Mouse (Mus musculus) myocyte (in vitro differentiated cells): Measurements from ENCODE around the gene Ltbr.

Source experiments
- CEBPB ChIP-seq: IDR thresholded peaks from 2 replicates; pipeline ENCODE4 v1.6.1; 2011; ENCODE audit warnings: mild to moderate bottlenecking, moderate library complexity; ENCODE audit not compliant: poor library complexity, insufficient read depth, severe bottlenecking
- E2F4 ChIP-seq: IDR thresholded peaks from one replicate; pipeline ENCODE4 v1.6.1; 2011; ENCODE audit warnings: mild to moderate bottlenecking, control low read depth, moderate library complexity; ENCODE audit not compliant: insufficient read depth
- MAX ChIP-seq: IDR thresholded peaks from one replicate; pipeline ENCODE4 v1.6.1; 2011; ENCODE audit warnings: low read depth, mild to moderate bottlenecking, control low read depth
- MYOD1 ChIP-seq, 3 experiments: IDR thresholded peaks; one replicate each; pipeline ENCODE4 v1.6.1; 2011; ENCODE audit warnings: control low read depth in 2 of 3, low read depth in 2 of 3, mild to moderate bottlenecking in 2 of 3, moderate library complexity in 1 of 3; ENCODE audit not compliant: insufficient read length in 2 of 3, control insufficient read depth in 1 of 3
- MYOG ChIP-seq, 3 experiments: IDR thresholded peaks; one replicate each; pipeline ENCODE4 v1.6.1; 2011; ENCODE audit warnings: control low read depth in 2 of 3, low read depth in 2 of 3, mild to moderate bottlenecking in 2 of 3; ENCODE audit not compliant: insufficient read length in 2 of 3, control insufficient read depth in 1 of 3, insufficient read depth in 1 of 3
- POLR2A ChIP-seq: IDR thresholded peaks from one replicate; pipeline ENCODE4 v1.6.1; 2011; ENCODE audit warnings: low read depth, mild to moderate bottlenecking, control low read depth, moderate library complexity; ENCODE audit not compliant: insufficient read length
- POLR2AphosphoS2 ChIP-seq: IDR thresholded peaks from one replicate; pipeline ENCODE4 v1.6.1; 2011; ENCODE audit warnings: low read depth, control low read depth; ENCODE audit not compliant: insufficient read length
- REST ChIP-seq: IDR thresholded peaks from one replicate; pipeline ENCODE4 v1.6.1; 2011; ENCODE audit warnings: mild to moderate bottlenecking, control low read depth, moderate library complexity; ENCODE audit not compliant: insufficient read depth, insufficient read length
- SRF ChIP-seq: IDR thresholded peaks from one replicate; pipeline ENCODE4 v1.6.1; 2011; ENCODE audit warnings: low read depth; ENCODE audit not compliant: control insufficient read depth, insufficient read length
- TCF12 ChIP-seq: IDR thresholded peaks from one replicate; pipeline ENCODE4 v1.6.1; 2011; ENCODE audit warnings: mild to moderate bottlenecking, control low read depth; ENCODE audit not compliant: poor library complexity, insufficient read depth, severe bottlenecking
- USF1 ChIP-seq: IDR thresholded peaks from one replicate; pipeline ENCODE4 v1.6.1; 2011; ENCODE audit warnings: low read depth, mild to moderate bottlenecking, control low read depth, moderate library complexity

GRCm38 (mm10) chr6:125266091-125266490 is 47.6 kb downstream of the Ltbr start:
- TF ChIP-seq E2F4 (no peak), POLR2A (no peak), MAX (no peak), TCF12 (no peak), MYOG (IDR thresholded peaks at IDR 0.05; ENCODE audit: control insufficient read depth in 1 of 3, insufficient read depth in 1 of 3, insufficient read length in 2 of 3, low read depth in 2 of 3) (no peak), USF1 (no peak), CEBPB (no peak), MYOD1 (IDR thresholded peaks at IDR 0.05; ENCODE audit: control insufficient read depth in 1 of 3, insufficient read length in 2 of 3, low read depth in 2 of 3) (no peak), POLR2AphosphoS2 (no peak), SRF (no peak), REST (no peak)
